Mouse (Mus musculus) CH12.LX (cell line): ENCODE measurements around the gene Cuedc2. TPM values are rescaled to one million over a fixed set of nuclear protein-coding genes. Genes with fewer than 3 reads are reported as not detected.
A peak's percentile ranks its signal among the peaks of the same experiment; 100 is the strongest.

Experiments used
- DNase-seq: peaks from one replicate; pipeline ENCODE4 v3.0.0-alpha.2; 2013; ENCODE audit errors: extremely low read depth
- H3K27ac ChIP-seq: 2 replicates; pipeline ENCODE4 v1.5.1; 2012; ENCODE audit warnings: low read depth, mild to moderate bottlenecking, control low read depth, moderate library complexity; ENCODE audit not compliant: insufficient read depth
- H3K27me3 ChIP-seq: replicated peaks from 2 replicates; pipeline ENCODE3; 2012; ENCODE audit warnings: inconsistent platforms
- H3K36me3 ChIP-seq, 2 experiments: replicated peaks in 1 of 2; 2 replicates each; pipeline versions ENCODE3 to v1.6.1; 2012; ENCODE audit warnings: inconsistent platforms in 1 of 2, low read length in 1 of 2, mild to moderate bottlenecking in 1 of 2, mixed read lengths in 1 of 2, moderate library complexity in 1 of 2; ENCODE audit not compliant: control insufficient read depth in 1 of 2, insufficient read depth in 1 of 2
- H3K4me1 ChIP-seq, 2 experiments: 2 replicates each; pipeline ENCODE4 v1.6.1; 2012; ENCODE audit warnings: inconsistent platforms in 1 of 2, moderate library complexity in 1 of 2; ENCODE audit not compliant: insufficient read depth in 2 of 2, control insufficient read depth in 1 of 2
- H3K4me2 ChIP-seq: 2 replicates; pipeline ENCODE4 v1.6.1; 2012; ENCODE audit warnings: low read depth, mild to moderate bottlenecking, control low read depth; ENCODE audit not compliant: poor library complexity, insufficient read depth, severe bottlenecking
- H3K4me3 ChIP-seq, 3 experiments: fragments of 150-350 bp in 1 of 3; sonication (generic) in 1 of 3; replicated peaks in 1 of 3; 2 replicates each; pipeline versions ENCODE3 to v1.5.1; 2011 to 2012; ENCODE audit warnings: low read depth in 2 of 3, low read length in 2 of 3, mild to moderate bottlenecking in 2 of 3, moderate library complexity in 2 of 3, control low read depth in 1 of 3, improper control_type of control experiment in 1 of 3, inconsistent platforms in 1 of 3, mixed read lengths in 1 of 3; ENCODE audit not compliant: poor library complexity in 1 of 3
- H3K79me2 ChIP-seq: replicated peaks from 2 replicates; pipeline ENCODE4 v1.6.1; 2012; ENCODE audit warnings: mild to moderate bottlenecking, moderate library complexity; ENCODE audit not compliant: control insufficient read depth, poor library complexity, insufficient read depth, severe bottlenecking; ENCODE audit errors: extremely low read depth
- H3K9ac ChIP-seq: 2 replicates; pipeline ENCODE4 v1.6.1; 2012; ENCODE audit warnings: low read depth, mild to moderate bottlenecking, control low read depth, moderate library complexity; ENCODE audit not compliant: insufficient read depth
- H3K9me3 ChIP-seq: replicated peaks from 2 replicates; pipeline ENCODE3; 2012; ENCODE audit warnings: low read length, inconsistent platforms, mixed read lengths
- CHD2 ChIP-seq: IDR thresholded peaks from 2 replicates; pipeline ENCODE4 v1.6.1; 2011; ENCODE audit warnings: low read length, improper control_type of control experiment
- CTCF ChIP-seq, 2 experiments: IDR thresholded peaks in 1 of 2; conservative IDR thresholded peaks in 1 of 2; 2 replicates each; pipeline ENCODE4 v1.5.1; 2011 to 2012; ENCODE audit warnings: low read depth in 2 of 2, low read length in 2 of 2, improper control_type of control experiment in 1 of 2, inconsistent platforms in 1 of 2, mild to moderate bottlenecking in 1 of 2, moderate library complexity in 1 of 2
- E2F4 ChIP-seq: IDR thresholded peaks from 2 replicates; pipeline ENCODE4 v1.6.1; 2011; ENCODE audit warnings: low read depth, low read length, improper control_type of control experiment; ENCODE audit not compliant: insufficient replicate concordance
- ELF1 ChIP-seq: IDR thresholded peaks from 2 replicates; pipeline ENCODE4 v1.6.1; 2014; ENCODE audit warnings: low read depth, mild to moderate bottlenecking, inconsistent platforms, low read length, improper control_type of control experiment
- EP300 ChIP-seq: IDR thresholded peaks from 2 replicates; pipeline ENCODE4 v1.6.1; 2011; ENCODE audit warnings: low read length, improper control_type of control experiment
- ETS1 ChIP-seq: conservative IDR thresholded peaks from 2 replicates; pipeline ENCODE4 v1.6.1; 2012; ENCODE audit warnings: low read depth, mild to moderate bottlenecking, inconsistent platforms, low read length, improper control_type of control experiment, moderate library complexity
- HCFC1 ChIP-seq: IDR thresholded peaks from 2 replicates; pipeline ENCODE4 v1.6.1; 2012; ENCODE audit warnings: low read depth, mild to moderate bottlenecking, inconsistent platforms, low read length, improper control_type of control experiment
- JUND ChIP-seq: conservative IDR thresholded peaks from 2 replicates; pipeline ENCODE4 v1.6.1; 2011; ENCODE audit warnings: low read depth, low read length, improper control_type of control experiment
- MAFK ChIP-seq: IDR thresholded peaks from 2 replicates; pipeline ENCODE4 v1.6.1; 2011; ENCODE audit warnings: low read length, improper control_type of control experiment; ENCODE audit not compliant: insufficient replicate concordance
- MAX ChIP-seq: IDR thresholded peaks from 2 replicates; pipeline ENCODE4 v1.6.1; 2011; ENCODE audit warnings: low read length, improper control_type of control experiment
- MAZ ChIP-seq: IDR thresholded peaks from 2 replicates; pipeline ENCODE4 v1.6.1; 2012; ENCODE audit warnings: low read depth, mild to moderate bottlenecking, inconsistent platforms, low read length, improper control_type of control experiment, moderate library complexity
- MEF2A ChIP-seq: IDR thresholded peaks from 2 replicates; pipeline ENCODE4 v1.6.1; 2014; ENCODE audit warnings: low read depth, mild to moderate bottlenecking, inconsistent platforms, low read length, improper control_type of control experiment, borderline replicate concordance
- MXI1 ChIP-seq: IDR thresholded peaks from 2 replicates; pipeline ENCODE4 v1.6.1; 2011; ENCODE audit warnings: mild to moderate bottlenecking, low read depth, low read length, improper control_type of control experiment
- MYC ChIP-seq: IDR thresholded peaks from 2 replicates; pipeline ENCODE4 v1.6.1; 2011; ENCODE audit warnings: low read depth, mild to moderate bottlenecking, improper control_type of control experiment, low read length
- NELFE ChIP-seq: IDR thresholded peaks from 2 replicates; pipeline ENCODE4 v1.6.1; 2011; ENCODE audit warnings: low read depth, low read length, improper control_type of control experiment
- NRF1 ChIP-seq: IDR thresholded peaks from 2 replicates; pipeline ENCODE4 v1.6.1; 2014; ENCODE audit warnings: low read depth, mild to moderate bottlenecking, inconsistent platforms, low read length, improper control_type of control experiment, moderate library complexity
- PAX5 ChIP-seq: IDR thresholded peaks from 2 replicates; pipeline ENCODE4 v1.6.1; 2012; ENCODE audit warnings: low read length, inconsistent platforms, mixed read lengths
- POLR2A ChIP-seq: IDR thresholded peaks from 2 replicates; pipeline ENCODE4 v1.6.1; 2011; ENCODE audit warnings: low read depth, mild to moderate bottlenecking, improper control_type of control experiment, low read length
- RAD21 ChIP-seq: IDR thresholded peaks from 2 replicates; pipeline ENCODE4 v1.6.1; 2011; ENCODE audit warnings: low read depth, mild to moderate bottlenecking, low read length, improper control_type of control experiment, moderate library complexity
- RCOR1 ChIP-seq: conservative IDR thresholded peaks from 2 replicates; pipeline ENCODE4 v1.6.1; 2012; ENCODE audit warnings: low read depth, mild to moderate bottlenecking, inconsistent platforms, low read length, improper control_type of control experiment
- SMC3 ChIP-seq: IDR thresholded peaks from 2 replicates; pipeline ENCODE4 v1.6.1; 2011; ENCODE audit warnings: low read depth, low read length, improper control_type of control experiment
- TBP ChIP-seq: conservative IDR thresholded peaks from 2 replicates; pipeline ENCODE4 v1.6.1; 2011; ENCODE audit warnings: low read depth, low read length, improper control_type of control experiment
- TCF12 ChIP-seq: IDR thresholded peaks from 2 replicates; pipeline ENCODE4 v1.6.1; 2014; ENCODE audit warnings: low read depth, mild to moderate bottlenecking, inconsistent platforms, low read length, improper control_type of control experiment
- USF2 ChIP-seq: conservative IDR thresholded peaks from 2 replicates; pipeline ENCODE4 v1.6.1; 2011; ENCODE audit warnings: low read depth, low read length, improper control_type of control experiment
- ZC3H11A ChIP-seq: IDR thresholded peaks from 2 replicates; pipeline ENCODE4 v1.6.1; 2012; ENCODE audit warnings: low read depth, mild to moderate bottlenecking, inconsistent platforms, low read length, improper control_type of control experiment
- ZKSCAN1 ChIP-seq: IDR thresholded peaks from 2 replicates; pipeline ENCODE4 v1.6.1; 2012; ENCODE audit warnings: low read depth, inconsistent platforms, low read length, improper control_type of control experiment, borderline replicate concordance
- ZMIZ1 ChIP-seq: IDR thresholded peaks from 2 replicates; pipeline ENCODE4 v1.6.1; 2012; ENCODE audit warnings: low read depth, mild to moderate bottlenecking, inconsistent platforms, low read length, improper control_type of control experiment
- dilution Hi-C: fragments of 300-500 bp; cut with MboI; formaldehyde crosslinking; loops from 2 replicates; pipeline ENCODE4 v1.14.3; 2020; ENCODE audit warnings: low sequenced_read_pairs; ENCODE audit not compliant: extremely low pct_unique_long_range_greater_than_20kb, extremely low pct_ligation_motif_present
- in situ Hi-C: fragments of 300-500 bp; cut with MboI; formaldehyde crosslinking; loops from 3 replicates; pipeline ENCODE4 v1.14.3; 2019; ENCODE audit warnings: low sequenced_read_pairs, low pct_ligation_motif_present, low pct_unique_long_range_greater_than_20kb, mixed read lengths
- polyA plus RNA-seq: library from polyadenylated mRNA; unstranded; fragments of >175 nt; gene quantifications from 2 replicates; pipeline ENCODE4 v1.2.1, GENCODE M21; 2012; ENCODE audit warnings: low read depth; ENCODE audit not compliant: insufficient read length
- total RNA-seq, 2 experiments: library from RNA; depleted of rRNA; stranded (reverse); fragments of 300-350 nt in 1 of 2; fragments of >200 nt in 1 of 2; gene quantifications; 2 replicates each; pipeline ENCODE4 v1.2.3; 2012 to 2014

Gene Cuedc2
- total and polyA plus RNA-seq, 3 experiments: 94.4 to 117 (median 102) TPM

DNA sequence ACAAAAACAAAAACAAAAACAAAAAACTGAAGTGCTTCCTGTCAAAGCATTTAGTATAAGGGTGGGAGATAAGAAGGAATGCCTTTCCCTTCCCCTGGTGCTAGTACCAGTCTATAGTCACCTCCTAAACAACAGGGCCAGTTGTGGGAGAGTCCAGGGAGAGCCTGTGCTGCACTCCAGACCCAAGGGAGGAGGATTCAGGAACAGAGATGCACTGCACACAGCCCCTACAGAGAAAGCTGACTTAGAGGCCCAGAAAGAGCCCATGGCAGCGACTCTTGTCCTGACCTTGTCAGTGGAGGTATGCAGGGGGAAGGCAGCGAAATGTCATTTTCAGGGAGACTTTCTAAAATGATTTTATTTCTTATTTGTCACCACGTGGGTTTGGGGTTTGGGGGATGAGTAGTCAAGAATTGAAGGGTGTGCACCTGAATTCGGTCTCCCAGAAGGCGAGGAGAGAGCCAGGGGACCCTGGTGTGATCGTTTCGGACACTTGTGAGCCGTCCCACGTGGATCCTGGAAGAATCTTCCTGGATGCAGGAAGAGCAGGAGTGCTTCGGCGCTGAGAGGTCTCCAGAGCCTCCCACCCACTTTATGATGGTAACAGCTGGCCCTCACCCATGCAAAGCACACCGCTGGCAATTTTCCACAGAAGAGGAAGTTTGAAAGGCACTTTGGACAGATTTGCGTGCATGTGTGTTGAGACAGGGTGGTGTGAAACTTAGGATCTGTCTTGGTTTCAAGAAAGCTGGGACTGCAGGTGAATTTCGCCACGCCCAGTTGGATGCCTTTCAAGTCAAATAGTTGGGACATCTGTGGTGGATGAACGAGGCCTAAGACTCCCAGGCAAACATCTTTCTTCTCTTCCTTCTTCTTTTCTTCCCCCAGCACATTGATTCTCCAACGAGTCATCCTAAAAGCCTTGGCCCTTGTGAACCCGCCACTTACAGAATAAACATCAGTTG is 35.0 kb downstream of the Cuedc2 start:
- H3K4me1 ChIP-seq: peaks cover 8 to 32% of the 10 kb centered on the region in 2 experiments
- H3K9ac ChIP-seq: peak overlapping the region; percentile 9
- DNase-seq: peak; percentile 20
- dilution Hi-C loops: no loop called here
- TF ChIP-seq NELFE (no peak), SMC3 (no peak), NRF1 (no peak), MAFK (no peak), PAX5 (no peak), USF2 (no peak), TBP (no peak), CTCF (conservative IDR thresholded peaks at IDR 0.05 in 1 of 2, IDR thresholded peaks at IDR 0.05 in 1 of 2; ENCODE audit: low read depth in 2 of 2, low read length in 2 of 2) (no peak), EP300 (no peak), MXI1 (no peak; the same call in 1 of the 2 replicates), MYC (no peak), MEF2A (no peak), HCFC1 (no peak), ZMIZ1 (no peak), ZKSCAN1 (no peak), RAD21 (no peak), ZC3H11A (no peak), E2F4 (no peak), RCOR1 (no peak), ELF1 (no peak)
- H3K4me2 ChIP-seq: peak overlapping the region; percentile 77
- in situ Hi-C loops: no loop called here
- H3K4me3 ChIP-seq: peak overlapping the region; percentile 50 to 96 (median 71)
- H3K27me3 ChIP-seq: no peaks in the 10 kb centered on the region
- H3K36me3 ChIP-seq: peaks cover 19 to 26% of the 10 kb centered on the region in 2 experiments
- no peaks in the 10 kb centered on the region for H3K9me3 ChIP-seq
- H3K27ac ChIP-seq: peak overlapping the region; percentile 69; the same call in 1 of the 2 replicates
- H3K79me2 ChIP-seq: peaks cover 6% of the 10 kb centered on the region

DNA sequence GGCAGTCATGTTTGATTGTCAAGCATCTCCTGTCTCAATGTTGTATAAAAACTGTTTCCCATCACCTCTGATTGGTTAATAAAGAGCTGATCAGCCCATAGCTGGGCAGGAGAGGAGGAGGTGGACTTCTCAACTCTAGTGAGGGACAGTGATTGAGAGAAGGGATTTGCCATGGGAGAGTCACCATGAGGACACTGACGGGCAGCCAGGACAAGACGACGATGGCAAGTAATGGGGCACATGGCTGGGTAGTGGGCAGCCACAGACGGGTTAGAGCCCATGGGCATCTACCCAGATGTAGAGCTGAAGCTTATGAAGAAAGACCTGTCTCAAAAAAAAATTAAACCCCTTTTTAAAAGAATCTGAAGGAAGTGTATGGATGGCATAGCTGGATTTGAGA is 36.0 kb downstream of the Cuedc2 start:
- Histone ChIP-seq H3K9ac (no peak overlapping the region), H3K4me3 (no peak overlapping the region), H3K36me3 (peaks cover 9 to 16% of the 10 kb centered on the region in 2 experiments), H3K27me3 (no peaks in the 10 kb centered on the region), H3K4me2 (no peak overlapping the region), H3K4me1 (peaks cover 8 to 31% of the 10 kb centered on the region in 2 experiments), H3K79me2 (peaks cover 6% of the 10 kb centered on the region), H3K27ac (no peak overlapping the region), H3K9me3 (no peaks in the 10 kb centered on the region)
- TF ChIP-seq MXI1 (no peak), ZMIZ1 (no peak), HCFC1 (no peak), PAX5 (no peak), JUND (no peak), NELFE (no peak), MAX (no peak), MAFK (no peak), NRF1 (no peak), TCF12 (no peak), ETS1 (no peak), CHD2 (no peak), MAZ (no peak), SMC3 (no peak), RAD21 (no peak), POLR2A (no peak)
- no peak for DNase-seq
- dilution Hi-C loops (no loop called here), in situ Hi-C loops (no loop called here)
